Mouse (Mus musculus): Measurements from ENCODE around the gene Anxa6. TPM values are rescaled to one million over a fixed set of nuclear protein-coding genes. Genes with fewer than 3 reads are reported as not detected.

The Anxa6 gene
- total RNA-seq, 1 experiment from 2014 or later = 264 TPM

GRCm38 (mm10) chr11:55032286-55032685, 959 bp downstream of the Anxa6 start:
- no peak for ATAC-seq (replicated peaks; ENCODE audit: insufficient number of reproducible peaks, low FRiP score, low TSS enrichment, poor library complexity, severe bottlenecking)

GRCm38 (mm10) chr11:55031991-55032280, 1.3 kb downstream of the Anxa6 start:
- ATAC-seq (replicated peaks; ENCODE audit: insufficient number of reproducible peaks, low FRiP score, low TSS enrichment, poor library complexity, severe bottlenecking) = no peak

- ATAC-seq (replicated peaks; ENCODE audit: insufficient number of reproducible peaks, low FRiP score, low TSS enrichment, poor library complexity, severe bottlenecking) = no peak
Measured at GRCm38 (mm10) chr11:55031211-55031990, 1.8 kb downstream of the Anxa6 start.

- no peak for ATAC-seq (replicated peaks; ENCODE audit: insufficient number of reproducible peaks, low FRiP score, low TSS enrichment, poor library complexity, severe bottlenecking)
Measured at GRCm38 (mm10) chr11:55028509-55028908, 4.7 kb downstream of the Anxa6 start.

GRCm38 (mm10) chr11:55027204-55027855, 5.9 kb downstream of the Anxa6 start:
- no peak for ATAC-seq (replicated peaks; ENCODE audit: insufficient number of reproducible peaks, low FRiP score, low TSS enrichment, poor library complexity, severe bottlenecking)

GRCm38 (mm10) chr11:55025896-55026295, 7.3 kb downstream of the Anxa6 start:
- no peak for ATAC-seq (replicated peaks; ENCODE audit: insufficient number of reproducible peaks, low FRiP score, low TSS enrichment, poor library complexity, severe bottlenecking)

- no peak for ATAC-seq (replicated peaks; ENCODE audit: insufficient number of reproducible peaks, low FRiP score, low TSS enrichment, poor library complexity, severe bottlenecking)
Measured at GRCm38 (mm10) chr11:55023583-55023982, 9.7 kb downstream of the Anxa6 start.

GRCm38 (mm10) chr11:55023049-55023564, 10.1 kb downstream of the Anxa6 start:
- ATAC-seq (replicated peaks; ENCODE audit: insufficient number of reproducible peaks, low FRiP score, low TSS enrichment, poor library complexity, severe bottlenecking) = peak; percentile 75

- no peak for ATAC-seq (replicated peaks; ENCODE audit: insufficient number of reproducible peaks, low FRiP score, low TSS enrichment, poor library complexity, severe bottlenecking)
Measured at GRCm38 (mm10) chr11:55022508-55022907, 10.7 kb downstream of the Anxa6 start.

GRCm38 (mm10) chr11:55021859-55022258, 11.4 kb downstream of the Anxa6 start:
- ATAC-seq (replicated peaks; ENCODE audit: insufficient number of reproducible peaks, low FRiP score, low TSS enrichment, poor library complexity, severe bottlenecking) = no peak

GRCm38 (mm10) chr11:55021458-55021857, 11.8 kb downstream of the Anxa6 start:
- no peak for ATAC-seq (replicated peaks; ENCODE audit: insufficient number of reproducible peaks, low FRiP score, low TSS enrichment, poor library complexity, severe bottlenecking)

- no peak for ATAC-seq (replicated peaks; ENCODE audit: insufficient number of reproducible peaks, low FRiP score, low TSS enrichment, poor library complexity, severe bottlenecking)
Measured at GRCm38 (mm10) chr11:55019711-55020110, 13.5 kb downstream of the Anxa6 start.

- ATAC-seq (replicated peaks; ENCODE audit: insufficient number of reproducible peaks, low FRiP score, low TSS enrichment, poor library complexity, severe bottlenecking) = no peak
Measured at GRCm38 (mm10) chr11:55018034-55018433, 15.2 kb downstream of the Anxa6 start.

- no peak for ATAC-seq (replicated peaks; ENCODE audit: insufficient number of reproducible peaks, low FRiP score, low TSS enrichment, poor library complexity, severe bottlenecking)
Measured at GRCm38 (mm10) chr11:55017201-55017600, 16.0 kb downstream of the Anxa6 start.

GRCm38 (mm10) chr11:55016758-55017157, 16.5 kb downstream of the Anxa6 start:
- no peak for ATAC-seq (replicated peaks; ENCODE audit: insufficient number of reproducible peaks, low FRiP score, low TSS enrichment, poor library complexity, severe bottlenecking)

GRCm38 (mm10) chr11:55015831-55016241, 17.4 kb downstream of the Anxa6 start:
- ATAC-seq (replicated peaks; ENCODE audit: insufficient number of reproducible peaks, low FRiP score, low TSS enrichment, poor library complexity, severe bottlenecking) = no peak

GRCm38 (mm10) chr11:55015264-55015663, 18.0 kb downstream of the Anxa6 start:
- no peak for ATAC-seq (replicated peaks; ENCODE audit: insufficient number of reproducible peaks, low FRiP score, low TSS enrichment, poor library complexity, severe bottlenecking)

GRCm38 (mm10) chr11:55013802-55014201, 19.4 kb downstream of the Anxa6 start:
- no peak for ATAC-seq (replicated peaks; ENCODE audit: insufficient number of reproducible peaks, low FRiP score, low TSS enrichment, poor library complexity, severe bottlenecking)

- ATAC-seq (replicated peaks; ENCODE audit: insufficient number of reproducible peaks, low FRiP score, low TSS enrichment, poor library complexity, severe bottlenecking) = 0 out of 2 replicates have a peak, but pooled peaks have one; percentile 10
Measured at GRCm38 (mm10) chr11:55012551-55013521, 20.4 kb downstream of the Anxa6 start.
